Mouse (Mus musculus): ENCODE data around the gene Dnajc21. TPM values are rescaled to one million over a fixed set of nuclear protein-coding genes. Genes with fewer than 3 reads are reported as not detected.
A peak's percentile ranks its signal among the peaks of the same experiment; 100 is the strongest.

The Dnajc21 gene
- polyA plus RNA-seq, 1 experiment from 2014 or later, result 13.3 TPM

GRCm38 (mm10) chr15:10485484-10486364 is 15.4 kb upstream of the Dnajc21 start, which contains the start of the genes Brix1 and Rad1:
TSS of gene Brix1 (minus strand) at chr15:10485947.
TSS of gene Rad1 (plus strand) at chr15:10486018.
- under 1% methylated on average over 58 of the region's 58 CpGs for WGBS
- H3K36me3 ChIP-seq, result peaks cover 22% of the 10 kb centered on the region
- no peaks in the 10 kb centered on the region for H3K27me3 ChIP-seq
- H3K4me1 ChIP-seq, result peaks cover 20% of the 10 kb centered on the region
- peak; percentile 99 for ATAC-seq (ENCODE audit: borderline replicate concordance, extremely low read depth, low FRiP score, low TSS enrichment)
- H3K4me3 ChIP-seq, result peak within 1 kb of the TSS; percentile 91
- peak within 1 kb of the TSS; percentile 93 for H3K9ac ChIP-seq
- peak within 1 kb of the TSS; percentile 41; the same call in 1 of the 2 replicates for H3K27ac ChIP-seq
- peak within 1 kb of the TSS; percentile 69 for H3K4me2 ChIP-seq
- no peaks in the 10 kb centered on the region for H3K9me3 ChIP-seq

GRCm38 (mm10) chr15:10470941-10471340 is 625 bp upstream of the Dnajc21 start:
- WGBS, result 8% methylated on average over 3 of the region's 3 CpGs
- no peak for ATAC-seq (ENCODE audit: borderline replicate concordance, extremely low read depth, low FRiP score, low TSS enrichment)
- H3K36me3 ChIP-seq, result peaks cover 14% of the 10 kb centered on the region

GRCm38 (mm10) chr15:10469641-10470150 is 620 bp downstream of the Dnajc21 start:
- Histone ChIP-seq H3K9me3 (no peaks in the 10 kb centered on the region), H3K4me1 (peaks cover 18% of the 10 kb centered on the region), H3K36me3 (peaks cover 5% of the 10 kb centered on the region; the same call in 1 of the 2 replicates), H3K9ac (peak overlapping the region; percentile 85), H3K27me3 (no peaks in the 10 kb centered on the region), H3K27ac (peak overlapping the region; percentile 82), H3K4me2 (peak overlapping the region; percentile 89), H3K4me3 (peak overlapping the region; percentile 92)
- ATAC-seq (ENCODE audit: borderline replicate concordance, extremely low read depth, low FRiP score, low TSS enrichment), result no peak; the same call in 1 of the 2 replicates
- under 1% methylated on average over 39 of the region's 40 CpGs for WGBS

More at GRCm38 (mm10) chr15:10470941-10471340, 625 bp upstream of the Dnajc21 start:
- H3K9ac ChIP-seq, result peak overlapping the region; percentile 85; the same call in 1 of the 2 replicates
- H3K4me3 ChIP-seq, result peak overlapping the region; percentile 92
- H3K4me2 ChIP-seq, result peak overlapping the region; percentile 89
- H3K27me3 ChIP-seq, result no peaks in the 10 kb centered on the region
- peaks cover 18% of the 10 kb centered on the region for H3K4me1 ChIP-seq
- H3K27ac ChIP-seq, result 0 out of 2 replicates have a peak overlapping the region, but pooled peaks have one; percentile 82
- H3K9me3 ChIP-seq, result no peaks in the 10 kb centered on the region

GRCm38 (mm10) chr15:10468761-10469160 is 1.6 kb downstream of the Dnajc21 start:
- ATAC-seq (ENCODE audit: borderline replicate concordance, extremely low read depth, low FRiP score, low TSS enrichment), result no peak
- H3K36me3 ChIP-seq, result no peaks in the 10 kb centered on the region
- peak overlapping the region; percentile 89; the same call in 1 of the 2 replicates for H3K4me2 ChIP-seq
- H3K9ac ChIP-seq, result no peak overlapping the region
- 76% methylated on average over 3 of the region's 3 CpGs for WGBS
- no peak overlapping the region for H3K4me3 ChIP-seq
- no peak overlapping the region for H3K27ac ChIP-seq
- H3K9me3 ChIP-seq, result no peaks in the 10 kb centered on the region
- H3K4me1 ChIP-seq, result peaks cover 18% of the 10 kb centered on the region
- H3K27me3 ChIP-seq, result no peaks in the 10 kb centered on the region

GRCm38 (mm10) chr15:10464678-10465077 is 5.6 kb downstream of the Dnajc21 start:
- ATAC-seq (ENCODE audit: borderline replicate concordance, extremely low read depth, low FRiP score, low TSS enrichment), result no peak

GRCm38 (mm10) chr15:10463555-10463954 is 6.8 kb downstream of the Dnajc21 start:
- Histone ChIP-seq H3K9me3 (no peaks in the 10 kb centered on the region), H3K9ac (no peak overlapping the region), H3K27ac (no peak overlapping the region), H3K4me1 (0 out of 2 replicates have a peak, but pooled peaks cover 3% of the 10 kb centered on the region), H3K4me3 (no peak overlapping the region), H3K4me2 (no peak overlapping the region), H3K27me3 (no peaks in the 10 kb centered on the region), H3K36me3 (peaks cover 30% of the 10 kb centered on the region)
- WGBS, result 77% methylated on average over 5 of the region's 5 CpGs
- ATAC-seq (ENCODE audit: borderline replicate concordance, extremely low read depth, low FRiP score, low TSS enrichment), result no peak

More at GRCm38 (mm10) chr15:10464678-10465077, 5.6 kb downstream of the Dnajc21 start:
- 84% methylated on average over 3 of the region's 3 CpGs for WGBS
- no peak overlapping the region for H3K27ac ChIP-seq
- no peak overlapping the region for H3K9ac ChIP-seq
- no peak overlapping the region for H3K4me3 ChIP-seq
- no peaks in the 10 kb centered on the region for H3K27me3 ChIP-seq
- H3K9me3 ChIP-seq, result no peaks in the 10 kb centered on the region
- H3K4me2 ChIP-seq, result no peak overlapping the region
- H3K36me3 ChIP-seq, result peaks cover 22% of the 10 kb centered on the region
- peaks cover 14% of the 10 kb centered on the region; the same call in 1 of the 2 replicates for H3K4me1 ChIP-seq

GRCm38 (mm10) chr15:10460986-10461385 is 9.3 kb downstream of the Dnajc21 start:
- Histone ChIP-seq H3K9me3 (no peaks in the 10 kb centered on the region), H3K36me3 (peaks cover 45% of the 10 kb centered on the region), H3K9ac (no peak overlapping the region), H3K4me1 (no peaks in the 10 kb centered on the region), H3K4me2 (no peak overlapping the region), H3K27ac (no peak overlapping the region), H3K27me3 (no peaks in the 10 kb centered on the region), H3K4me3 (no peak overlapping the region)
- 59% methylated on average over 12 of the region's 12 CpGs for WGBS
- ATAC-seq (ENCODE audit: borderline replicate concordance, extremely low read depth, low FRiP score, low TSS enrichment), result no peak

GRCm38 (mm10) chr15:10447102-10447501 is 23.2 kb downstream of the Dnajc21 start:
- Histone ChIP-seq H3K9me3 (no peaks in the 10 kb centered on the region), H3K4me1 (no peaks in the 10 kb centered on the region), H3K4me3 (no peak overlapping the region), H3K9ac (no peak overlapping the region), H3K27ac (no peak overlapping the region), H3K4me2 (no peak overlapping the region), H3K36me3 (peaks cover 37% of the 10 kb centered on the region), H3K27me3 (no peaks in the 10 kb centered on the region)
- 90% methylated on average over 3 of the region's 3 CpGs for WGBS
- no peak for ATAC-seq (ENCODE audit: borderline replicate concordance, extremely low read depth, low FRiP score, low TSS enrichment)

GRCm38 (mm10) chr15:10442275-10442674 is 28.0 kb downstream of the Dnajc21 start:
- WGBS, result 90% methylated on average over 1 of the region's 1 CpGs
- H3K4me3 ChIP-seq, result no peak overlapping the region
- no peak overlapping the region for H3K4me2 ChIP-seq
- H3K27ac ChIP-seq, result no peak overlapping the region
- ATAC-seq (ENCODE audit: borderline replicate concordance, extremely low read depth, low FRiP score, low TSS enrichment), result no peak
- H3K27me3 ChIP-seq, result no peaks in the 10 kb centered on the region
- no peaks in the 10 kb centered on the region for H3K4me1 ChIP-seq
- peaks cover 22% of the 10 kb centered on the region for H3K36me3 ChIP-seq
- no peak overlapping the region for H3K9ac ChIP-seq
- H3K9me3 ChIP-seq, result no peaks in the 10 kb centered on the region

- H3K9me3 ChIP-seq, result no peaks in the 10 kb centered on the region
- no peak for ATAC-seq (ENCODE audit: borderline replicate concordance, extremely low read depth, low FRiP score, low TSS enrichment)
- H3K27ac ChIP-seq, result no peak overlapping the region
- no peak overlapping the region for H3K9ac ChIP-seq
- no peak overlapping the region for H3K4me2 ChIP-seq
- H3K4me1 ChIP-seq, result no peaks in the 10 kb centered on the region
- 84% methylated on average over 9 of the region's 9 CpGs for WGBS
- H3K36me3 ChIP-seq, result peaks cover 18% of the 10 kb centered on the region
- H3K27me3 ChIP-seq, result no peaks in the 10 kb centered on the region
- no peak overlapping the region for H3K4me3 ChIP-seq
Observed at GRCm38 (mm10) chr15:10441493-10441892, 28.8 kb downstream of the Dnajc21 start.

GRCm38 (mm10) chr15:10439963-10440362 is 30.4 kb downstream of the Dnajc21 start:
- H3K9me3 ChIP-seq, result no peaks in the 10 kb centered on the region
- H3K9ac ChIP-seq, result no peak overlapping the region
- ATAC-seq (ENCODE audit: borderline replicate concordance, extremely low read depth, low FRiP score, low TSS enrichment), result no peak
- no peaks in the 10 kb centered on the region for H3K4me1 ChIP-seq
- H3K27me3 ChIP-seq, result no peaks in the 10 kb centered on the region
- H3K4me3 ChIP-seq, result no peak overlapping the region
- peaks cover 6% of the 10 kb centered on the region; the same call in 1 of the 2 replicates for H3K36me3 ChIP-seq
- no peak overlapping the region for H3K27ac ChIP-seq
- 75% methylated on average over 6 of the region's 6 CpGs for WGBS
- no peak overlapping the region for H3K4me2 ChIP-seq

- WGBS, result 87% methylated on average over 1 of the region's 1 CpGs
- H3K27ac ChIP-seq, result no peak overlapping the region
- no peak for ATAC-seq (ENCODE audit: borderline replicate concordance, extremely low read depth, low FRiP score, low TSS enrichment)
- peaks cover 6% of the 10 kb centered on the region; the same call in 1 of the 2 replicates for H3K36me3 ChIP-seq
- no peaks in the 10 kb centered on the region for H3K9me3 ChIP-seq
- no peaks in the 10 kb centered on the region for H3K4me1 ChIP-seq
- H3K4me2 ChIP-seq, result no peak overlapping the region
- no peak overlapping the region for H3K9ac ChIP-seq
- no peak overlapping the region for H3K4me3 ChIP-seq
- no peaks in the 10 kb centered on the region for H3K27me3 ChIP-seq
Observed at GRCm38 (mm10) chr15:10436893-10437292, 33.4 kb downstream of the Dnajc21 start.

Measured in lung, embryonic 15.5 days (tissue).